Mouse (Mus musculus): Measurements from ENCODE around the gene Tmem132b. TPM values are rescaled to one million over a fixed set of nuclear protein-coding genes. Genes with fewer than 3 reads are reported as not detected.

Tmem132b gene
- total RNA-seq, 4 experiments from 2014 or later, result 2.6 to 7.0 (median 4.5) TPM

DNA sequence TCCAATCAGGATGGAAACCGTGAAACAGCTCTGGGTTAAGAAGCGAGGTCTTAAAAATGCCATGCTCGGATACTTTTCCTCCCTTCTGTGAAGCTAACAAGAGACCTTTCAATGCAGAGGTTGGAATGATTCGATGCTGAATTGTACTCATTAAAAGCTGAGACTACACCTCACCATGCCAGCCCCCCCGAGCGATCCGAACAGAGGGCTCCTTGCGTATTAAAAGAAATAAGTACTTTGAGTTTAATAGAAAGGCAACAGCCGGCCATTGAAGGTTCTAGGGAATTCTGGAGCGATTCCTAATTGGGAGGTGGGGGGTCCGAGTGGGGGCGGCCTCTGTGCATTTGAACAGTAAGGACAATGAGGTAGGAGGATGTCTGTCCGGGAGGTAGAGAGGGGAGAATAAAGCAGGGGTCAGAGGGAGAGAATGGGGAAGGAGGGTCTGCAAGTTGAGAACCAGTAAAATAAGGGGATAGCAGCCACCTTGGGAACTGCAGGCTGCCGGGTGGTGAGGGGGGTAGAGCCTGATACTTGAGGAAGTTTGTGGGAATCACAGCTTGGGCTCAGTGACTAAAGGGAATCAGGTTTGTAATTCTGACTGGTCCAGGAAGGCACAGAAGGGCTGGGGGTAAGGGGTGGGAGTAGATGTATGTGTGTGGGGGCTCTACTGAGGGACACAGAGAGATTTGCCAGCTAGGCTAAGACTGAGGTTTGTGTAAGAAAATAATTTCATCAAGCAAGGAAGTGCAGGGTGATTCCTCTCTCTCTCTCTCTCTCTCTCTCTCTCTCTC, 127.6 kb downstream of the Tmem132b start:
- DNase-seq (ENCODE audit: low spot score in 2 of 2), result no peak

DNA sequence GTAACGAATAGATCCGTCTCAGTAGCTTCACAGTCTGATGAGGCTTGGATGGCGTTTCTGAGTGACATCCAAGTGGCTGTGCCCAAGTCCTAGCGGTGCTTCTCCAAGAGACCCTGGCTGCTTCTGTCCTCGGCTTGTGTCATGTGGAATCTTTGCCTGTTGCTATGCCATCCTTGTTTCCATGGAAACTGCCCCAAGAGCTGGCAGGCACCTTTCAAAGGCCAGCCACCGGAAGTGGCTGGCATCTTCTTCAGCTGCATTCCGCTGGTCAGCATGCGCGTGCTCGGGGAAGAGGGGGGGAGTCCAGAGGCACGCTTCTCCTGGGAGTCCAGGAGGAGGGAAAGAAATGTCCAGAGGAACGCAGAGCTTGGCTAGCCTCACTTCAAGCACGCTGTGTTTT, 144.0 kb downstream of the Tmem132b start:
- no peak for DNase-seq (ENCODE audit: low spot score in 2 of 2)

- DNase-seq (ENCODE audit: low spot score in 2 of 2), result no peak
These were observed 144.6 kb downstream of the Tmem132b start for GRCm38 (mm10) chr5:125676025-125676623.

GRCm38 (mm10) chr5:125680889-125681288, 149.3 kb downstream of the Tmem132b start:
- DNase-seq (ENCODE audit: low spot score in 2 of 2), result no peak

DNA sequence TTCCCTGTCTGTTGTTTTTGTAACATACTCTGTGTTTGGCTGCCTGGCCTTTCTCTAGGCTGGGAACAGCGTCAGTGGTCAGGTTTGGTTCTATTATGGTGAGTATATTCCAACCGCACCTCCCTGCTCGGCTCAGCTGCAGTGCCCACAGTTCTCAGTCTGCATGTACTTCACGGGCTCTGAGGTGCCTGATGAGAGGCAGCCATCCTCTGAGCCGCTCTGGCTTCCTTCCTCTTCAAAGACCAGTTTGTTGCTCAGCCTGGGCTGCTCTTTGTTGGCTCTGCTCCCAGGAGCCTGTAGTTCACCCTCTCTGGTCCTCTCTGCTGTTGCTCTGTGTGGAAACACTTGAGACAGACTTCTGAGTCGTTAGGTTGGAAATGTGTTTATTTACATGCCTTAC, 151.9 kb downstream of the Tmem132b start:
- DNase-seq (ENCODE audit: low spot score in 2 of 2), result no peak

DNA sequence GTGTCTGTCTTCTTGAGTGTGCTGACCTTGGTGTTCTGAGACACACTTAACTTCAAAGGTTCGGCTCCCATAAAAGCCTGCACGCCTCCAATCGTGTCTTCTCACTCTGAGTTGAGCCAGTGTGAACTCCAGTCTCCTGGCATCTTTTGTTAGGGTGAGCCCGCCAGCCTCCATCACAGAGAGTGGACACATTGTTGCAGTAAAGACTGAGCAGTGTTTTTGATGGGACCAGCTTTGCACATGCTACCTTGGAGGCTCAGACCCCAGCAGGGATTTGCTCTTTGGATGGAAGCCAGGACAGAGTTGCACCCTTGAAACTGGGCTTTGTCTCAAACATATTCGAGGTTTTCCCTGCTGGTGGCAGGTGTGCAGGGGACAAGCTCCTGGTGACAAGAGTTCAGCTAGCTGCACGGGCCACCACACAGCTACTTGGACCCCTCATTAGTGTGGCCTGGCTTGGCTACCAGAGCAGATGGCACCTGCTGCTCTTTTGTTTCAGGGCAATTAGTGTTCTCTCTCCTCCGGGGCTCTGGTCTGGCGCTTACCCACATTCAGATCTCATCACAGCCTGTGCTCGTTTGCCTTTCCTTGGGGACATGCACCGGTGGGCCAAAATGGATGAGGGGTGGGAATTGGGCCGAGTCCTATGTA, 154.2 kb downstream of the Tmem132b start:
- no peak for DNase-seq (ENCODE audit: low spot score in 2 of 2)

GRCm38 (mm10) chr5:125692538-125692937, 161.0 kb downstream of the Tmem132b start:
- no peak for DNase-seq (ENCODE audit: low spot score in 2 of 2)

GRCm38 (mm10) chr5:125699395-125699794, 167.8 kb downstream of the Tmem132b start:
- DNase-seq (ENCODE audit: low spot score in 2 of 2), result no peak

- no peak for DNase-seq (ENCODE audit: low spot score in 2 of 2)
These were observed 168.7 kb downstream of the Tmem132b start for GRCm38 (mm10) chr5:125700234-125700633.

DNA sequence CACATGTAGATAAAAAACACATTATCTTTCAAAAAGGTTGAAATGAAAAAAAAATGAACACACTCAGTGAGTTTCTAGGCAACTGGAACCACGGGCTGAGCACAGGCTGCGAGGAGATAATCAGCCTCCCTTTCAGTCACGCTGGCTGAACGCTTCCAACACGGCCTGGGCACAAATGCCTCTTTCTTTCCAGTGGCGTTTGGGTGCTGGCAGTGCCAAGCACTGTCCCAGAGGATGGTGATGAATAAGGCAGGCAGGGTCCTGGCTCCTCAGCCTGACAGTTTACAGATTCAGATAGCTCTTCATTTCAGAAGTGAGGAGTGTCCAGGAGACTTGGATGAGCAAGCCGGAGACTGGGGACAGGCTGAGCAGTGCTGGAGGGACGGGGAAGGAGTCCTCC, 173.8 kb downstream of the Tmem132b start:
- DNase-seq (ENCODE audit: low spot score in 2 of 2), result no peak

- peak; percentile 15 to 24 for DNase-seq (ENCODE audit: low spot score in 2 of 2)
These were observed 177.6 kb downstream of the Tmem132b start for GRCm38 (mm10) chr5:125709160-125709559.

DNA sequence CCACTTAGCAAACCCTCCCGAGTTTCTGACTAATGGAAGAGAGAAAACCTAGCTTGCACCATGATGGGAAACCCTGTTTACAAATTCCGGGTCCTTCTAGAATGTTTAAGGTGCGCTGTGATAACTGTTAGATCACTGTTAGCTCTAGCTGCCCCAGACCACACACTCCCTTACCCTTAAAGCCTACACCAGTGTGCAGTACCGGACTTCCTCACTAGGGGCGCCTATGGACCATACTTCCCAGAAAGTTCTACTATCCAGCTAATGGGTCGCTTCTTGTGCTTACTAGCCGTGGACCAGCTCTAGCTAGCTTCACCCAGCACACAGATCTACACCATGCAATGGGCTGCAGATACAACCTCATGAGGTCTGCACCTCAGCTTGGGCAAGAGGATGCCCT, 195.2 kb downstream of the Tmem132b start:
- no peak for DNase-seq (ENCODE audit: low spot score in 2 of 2)

GRCm38 (mm10) chr5:125727436-125727835, 195.9 kb downstream of the Tmem132b start:
- no peak for DNase-seq (ENCODE audit: low spot score in 2 of 2)

- no peak for DNase-seq (ENCODE audit: low spot score in 2 of 2)
These were observed 196.4 kb downstream of the Tmem132b start for GRCm38 (mm10) chr5:125727936-125728335.

DNA sequence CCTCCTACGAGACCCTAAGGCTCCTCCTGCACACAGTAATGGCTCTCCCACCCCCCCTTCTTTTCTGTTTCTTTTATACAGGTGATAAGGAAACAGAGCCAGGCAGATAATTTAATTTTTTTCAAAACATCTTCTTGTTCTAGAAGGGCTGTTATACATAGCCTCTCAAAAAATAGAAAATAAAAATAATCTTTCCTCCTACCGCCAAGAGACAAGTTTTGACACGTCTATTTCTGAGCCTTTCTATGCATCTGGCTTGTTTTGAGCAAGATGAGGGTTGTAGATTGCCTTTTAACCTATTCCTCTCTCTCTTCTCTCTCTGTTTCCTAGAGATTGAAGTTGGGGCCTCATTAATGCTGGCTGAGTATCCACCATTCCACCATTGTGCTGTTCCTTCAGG, 196.9 kb downstream of the Tmem132b start:
- DNase-seq (ENCODE audit: low spot score in 2 of 2), result no peak

DNA sequence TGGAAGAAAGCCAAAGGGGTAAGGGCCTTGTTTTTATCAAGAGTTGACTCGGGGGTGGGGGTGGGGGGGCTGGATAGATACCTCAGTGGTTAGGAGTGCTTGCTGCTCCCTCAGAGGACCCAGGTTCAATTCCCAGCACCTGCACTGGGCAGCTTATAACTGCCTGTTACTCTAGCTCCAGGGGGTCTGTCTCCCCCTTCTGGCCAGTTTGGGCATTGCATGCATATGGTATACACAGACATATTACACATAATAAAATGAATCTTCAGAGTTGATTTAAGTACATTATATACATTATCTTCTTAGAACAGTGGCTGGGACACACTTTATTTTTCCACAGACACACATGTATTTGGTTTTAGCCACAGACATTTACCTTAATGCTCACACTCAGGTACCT, 202.2 kb downstream of the Tmem132b start:
- DNase-seq (ENCODE audit: low spot score in 2 of 2), result no peak

- DNase-seq (ENCODE audit: low spot score in 2 of 2), result no peak
These were observed 205.5 kb downstream of the Tmem132b start for GRCm38 (mm10) chr5:125737105-125737504.

- no peak for DNase-seq (ENCODE audit: low spot score in 2 of 2)
These were observed 211.9 kb downstream of the Tmem132b start for GRCm38 (mm10) chr5:125743503-125743902.

GRCm38 (mm10) chr5:125745727-125746126, 214.2 kb downstream of the Tmem132b start:
- DNase-seq (ENCODE audit: low spot score in 2 of 2), result no peak

- DNase-seq (ENCODE audit: low spot score in 2 of 2), result no peak
These were observed 219.9 kb downstream of the Tmem132b start for GRCm38 (mm10) chr5:125751481-125751880.

GRCm38 (mm10) chr5:125752546-125752945, 221.0 kb downstream of the Tmem132b start:
- no peak for DNase-seq (ENCODE audit: low spot score in 2 of 2)

- DNase-seq (ENCODE audit: low spot score in 2 of 2), result no peak
These were observed 225.5 kb downstream of the Tmem132b start for GRCm38 (mm10) chr5:125756987-125757530.

Data from gastrocnemius, adult 8-10 months (tissue).